ENCODE assay signal across 14 mouse cellular contexts in the genomic region with DNA sequence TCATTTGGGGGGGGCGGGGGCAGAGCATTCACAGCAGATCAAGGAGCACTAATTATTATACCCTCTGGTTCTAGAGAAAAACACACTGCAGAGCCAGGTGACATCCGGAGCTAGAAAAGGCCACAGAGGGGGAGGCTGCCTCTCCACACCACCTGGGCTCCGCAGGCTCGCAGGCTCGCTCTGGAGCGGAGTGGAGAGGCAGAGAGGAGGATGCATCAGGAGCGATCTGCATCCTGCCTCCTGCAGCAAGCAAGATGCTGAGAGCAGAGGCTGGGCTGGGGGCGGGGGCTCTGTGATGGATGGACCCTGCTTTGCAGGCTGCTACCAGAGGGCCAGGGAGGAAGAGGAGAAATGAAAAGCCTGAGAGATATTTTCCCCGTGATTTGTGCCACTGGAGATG.
DNase-seq lines count a peak whose midpoint lies in the region; ATAC-seq and TF ChIP-seq lines count a peak whose summit lies in the region.
"Had no signal": no experiment of that assay in that cellular context is flagged by ENCODE, and none has a peak within 500 bp of the region (broad histone marks: within the 10 kb centered on the region; RNA-seq: fewer than 3 reads in every experiment).

No protein-coding gene starts in this region.

- no peaks in the 10 kb centered on the region for H3K9me3 ChIP-seq in midbrain, embryonic 10.5 days (replicated peaks)
- H3K9me3 ChIP-seq in midbrain, embryonic 11.5 days (ENCODE audit: control insufficient read depth, low read length), result no peaks in the 10 kb centered on the region
- no peaks in the 10 kb centered on the region for H3K9me3 ChIP-seq in forebrain, embryonic 12.5 days
- no peaks in the 10 kb centered on the region for H3K9me3 ChIP-seq in hindbrain, postnatal 0 days (ENCODE audit: low read length)
- no peaks in the 10 kb centered on the region for H3K9me3 ChIP-seq in neural tube, embryonic 14.5 days (ENCODE audit: control insufficient read depth, low read length)
- H3K9me3 ChIP-seq: heart, embryonic 13.5 days had no signal

- no peaks in the 10 kb centered on the region for H3K27me3 ChIP-seq in midbrain, embryonic 10.5 days (ENCODE audit: low read depth, poor library complexity, severe bottlenecking)
- no peaks in the 10 kb centered on the region for H3K27me3 ChIP-seq in midbrain, embryonic 11.5 days (ENCODE audit: control insufficient read depth, insufficient read depth, low read length)
- H3K27me3 ChIP-seq in forebrain, embryonic 12.5 days, result no peaks in the 10 kb centered on the region
- H3K27me3 ChIP-seq in hindbrain, postnatal 0 days (ENCODE audit: insufficient read depth, low read length), result no peaks in the 10 kb centered on the region
- H3K27me3 ChIP-seq in neural tube, embryonic 14.5 days (ENCODE audit: control insufficient read depth, insufficient read depth, low read length), result no peaks in the 10 kb centered on the region
- H3K27me3 ChIP-seq: heart, embryonic 13.5 days had no signal

- intact Hi-C loops in left cerebral cortex, postnatal 4 days (cut with DNase I), result no loop called here

- peak overlapping the region; percentile 46; the same call in 1 of the 2 replicates for H3K27ac ChIP-seq in midbrain, embryonic 10.5 days (replicated peaks)
- no peak overlapping the region for H3K27ac ChIP-seq in midbrain, embryonic 11.5 days (ENCODE audit: low read depth, low read length)
- no peak overlapping the region; the same call in 1 of the 2 replicates for H3K27ac ChIP-seq in forebrain, embryonic 12.5 days
- 0 out of 2 replicates have a peak overlapping the region, but pooled peaks have one; percentile 5 for H3K27ac ChIP-seq in hindbrain, postnatal 0 days
- peak overlapping the region; percentile 29 for H3K27ac ChIP-seq in neural tube, embryonic 14.5 days (ENCODE audit: low read depth, low read length)
- H3K27ac ChIP-seq: heart, embryonic 13.5 days; kidney, postnatal 0 days; stomach, postnatal 0 days had no signal

- H3K4me1 ChIP-seq in midbrain, embryonic 10.5 days, result peaks cover 19% of the 10 kb centered on the region
- no peaks in the 10 kb centered on the region for H3K4me1 ChIP-seq in midbrain, embryonic 11.5 days (ENCODE audit: control insufficient read depth, insufficient read depth, low read length)
- peaks cover 13% of the 10 kb centered on the region for H3K4me1 ChIP-seq in forebrain, embryonic 12.5 days
- H3K4me1 ChIP-seq in hindbrain, postnatal 0 days (ENCODE audit: insufficient read depth, low read length), result 0 out of 2 replicates have a peak, but pooled peaks cover 7% of the 10 kb centered on the region
- H3K4me1 ChIP-seq in neural tube, embryonic 14.5 days (ENCODE audit: control insufficient read depth, insufficient read depth, low read length), result peaks cover 12% of the 10 kb centered on the region; the same call in 1 of the 2 replicates

- no peak overlapping the region for H3K4me3 ChIP-seq in midbrain, embryonic 10.5 days
- no peak overlapping the region for H3K4me3 ChIP-seq in midbrain, embryonic 11.5 days (ENCODE audit: low read depth, low read length)
- no peak overlapping the region for H3K4me3 ChIP-seq in forebrain, embryonic 12.5 days (replicated peaks)
- H3K4me3 ChIP-seq in hindbrain, postnatal 0 days (ENCODE audit: low read length), result no peak overlapping the region
- H3K4me3 ChIP-seq in neural tube, embryonic 14.5 days (ENCODE audit: low read depth, low read length), result no peak overlapping the region
- H3K4me3 ChIP-seq: heart, embryonic 13.5 days had no signal

- no peak overlapping the region for H3K9ac ChIP-seq in midbrain, embryonic 11.5 days (ENCODE audit: low read length)
- H3K9ac ChIP-seq in forebrain, embryonic 12.5 days, result no peak overlapping the region
- peak overlapping the region; percentile 41 for H3K9ac ChIP-seq in hindbrain, postnatal 0 days (replicated peaks; ENCODE audit: low read length)
- peak overlapping the region; percentile 4 for H3K9ac ChIP-seq in neural tube, embryonic 14.5 days (replicated peaks; ENCODE audit: low read depth, low read length)
- H3K9ac ChIP-seq: heart, embryonic 13.5 days had no signal

- DNase-seq in midbrain, embryonic 10.5 days (ENCODE audit: low spot score), result no peak
- DNase-seq in midbrain, embryonic 11.5 days (ENCODE audit: low spot score, missing footprints), result no peak
- DNase-seq in hindbrain, postnatal 0 days (ENCODE audit: low spot score), result peak; percentile 33
- DNase-seq in kidney, adult 18-20 months, result no peak
- no peak for DNase-seq in left cerebral cortex, postnatal 4 days
- DNase-seq: gastrocnemius, postnatal 10 days; layer of hippocampus, adult 9-11 months had no signal

- TF ChIP-seq CTCF in hindbrain, postnatal 0 days (IDR thresholded peaks at IDR 0.05; ENCODE audit: low read depth), result no peak

- no peak for ATAC-seq in midbrain, embryonic 11.5 days (ENCODE audit: low FRiP score)
- 0 out of 2 replicates have a peak, but pooled peaks have one; percentile 53 for ATAC-seq in forebrain, embryonic 12.5 days (ENCODE audit: low FRiP score)
- ATAC-seq in hindbrain, postnatal 0 days, result peak; percentile 50; the same call in 1 of the 2 replicates
- peak; percentile 70 for ATAC-seq in neural tube, embryonic 14.5 days (ENCODE audit: low read depth)
- no peak for ATAC-seq in megakaryocyte progenitor cell, adult 5-6 weeks (replicated peaks; ENCODE audit: poor library complexity)
- ATAC-seq: lung, postnatal 0 days had no signal

- WGBS in midbrain, embryonic 10.5 days, result 43% methylated on average over 9 of the region's 9 CpGs
- WGBS in midbrain, embryonic 11.5 days, result 51% methylated on average over 9 of the region's 9 CpGs
- WGBS in forebrain, embryonic 12.5 days, result 46% methylated on average over 9 of the region's 9 CpGs
- 30% methylated on average over 9 of the region's 9 CpGs for WGBS in hindbrain, postnatal 0 days
- WGBS in neural tube, embryonic 14.5 days, result 23% methylated on average over 9 of the region's 9 CpGs

- H3K4me2 ChIP-seq in midbrain, embryonic 11.5 days, result no peak overlapping the region
- no peak overlapping the region for H3K4me2 ChIP-seq in forebrain, embryonic 12.5 days
- H3K4me2 ChIP-seq in hindbrain, postnatal 0 days (ENCODE audit: low read depth, low read length), result peak overlapping the region; percentile 10; the same call in 1 of the 2 replicates
- peak overlapping the region; percentile 25; the same call in 1 of the 2 replicates for H3K4me2 ChIP-seq in neural tube, embryonic 14.5 days (ENCODE audit: low read depth, low read length)
- H3K4me2 ChIP-seq: heart, embryonic 13.5 days had no signal

- H3K36me3 ChIP-seq in midbrain, embryonic 10.5 days, result 0 out of 2 replicates have a peak, but pooled peaks cover 5% of the 10 kb centered on the region
- H3K36me3 ChIP-seq in midbrain, embryonic 11.5 days (ENCODE audit: control insufficient read depth, insufficient read depth, low read length), result no peaks in the 10 kb centered on the region
- no peaks in the 10 kb centered on the region for H3K36me3 ChIP-seq in forebrain, embryonic 12.5 days (replicated peaks)
- H3K36me3 ChIP-seq in hindbrain, postnatal 0 days (ENCODE audit: insufficient read depth, low read length), result no peaks in the 10 kb centered on the region
- H3K36me3 ChIP-seq in neural tube, embryonic 14.5 days (ENCODE audit: control insufficient read depth, insufficient read depth, low read length), result no peaks in the 10 kb centered on the region

Comparison
In these comparisons a context has a peak if more than half of its experiments do, and no peak if none do; other contexts are left out.
1. H3K27ac ChIP-seq: peak in midbrain, embryonic 10.5 days (single experiment), hindbrain, postnatal 0 days (single experiment) and neural tube, embryonic 14.5 days (single experiment); none in midbrain, embryonic 11.5 days (single experiment) and forebrain, embryonic 12.5 days (single experiment).
2. ATAC-seq: peak in forebrain, embryonic 12.5 days (single experiment), hindbrain, postnatal 0 days (single experiment) and neural tube, embryonic 14.5 days (single experiment); none in midbrain, embryonic 11.5 days (single experiment) and megakaryocyte progenitor cell, adult 5-6 weeks (single experiment).
3. H3K4me2 ChIP-seq: peak in hindbrain, postnatal 0 days (single experiment) and neural tube, embryonic 14.5 days (single experiment); none in midbrain, embryonic 11.5 days (single experiment) and forebrain, embryonic 12.5 days (single experiment).
4. H3K9ac ChIP-seq: peak in hindbrain, postnatal 0 days (single experiment) and neural tube, embryonic 14.5 days (single experiment); none in midbrain, embryonic 11.5 days (single experiment) and forebrain, embryonic 12.5 days (single experiment).